Mouse (Mus musculus): ENCODE results near the gene Phldb2.

The Phldb2 gene

GRCm38 (mm10) chr16:45724061-45724741, 229.2 kb downstream of the Phldb2 start, which contains the start of gene Tagln3:
Gene Tagln3 (minus strand): TSS chr16:45724608.
- peak in 1 of 2 experiments; percentile 7 for DNase-seq

GRCm38 (mm10) chr16:45723172-45723901, 230.1 kb downstream of the Phldb2 start:
- no peak for DNase-seq

- no peak for DNase-seq
These were observed 230.9 kb downstream of the Phldb2 start for GRCm38 (mm10) chr16:45722460-45722951.

- no peak for DNase-seq
These were observed 233.3 kb downstream of the Phldb2 start for GRCm38 (mm10) chr16:45720022-45720630.

- no peak for DNase-seq
These were observed 235.1 kb downstream of the Phldb2 start for GRCm38 (mm10) chr16:45718296-45718695.

- DNase-seq, result no peak
These were observed 238.8 kb downstream of the Phldb2 start for GRCm38 (mm10) chr16:45714489-45715150.

GRCm38 (mm10) chr16:45713878-45714277, 239.5 kb downstream of the Phldb2 start:
- DNase-seq, result no peak

GRCm38 (mm10) chr16:45713261-45713660, 240.1 kb downstream of the Phldb2 start:
- DNase-seq, result no peak

- DNase-seq, result no peak
These were observed 242.1 kb downstream of the Phldb2 start for GRCm38 (mm10) chr16:45711263-45711662.

- DNase-seq, result no peak
These were observed 254.1 kb downstream of the Phldb2 start for GRCm38 (mm10) chr16:45699301-45699700.

- no peak for DNase-seq
These were observed 255.4 kb downstream of the Phldb2 start for GRCm38 (mm10) chr16:45697996-45698395.
